Mouse (Mus musculus) left cerebral cortex, adult 2 months (tissue): ENCODE data around the gene Elovl6. TPM values are rescaled to one million over a fixed set of nuclear protein-coding genes. Genes with fewer than 3 reads are reported as not detected.

Experiments used
- DNase-seq, 2 experiments: peaks; one replicate each; pipeline ENCODE4 v3.0.0; 2021 to 2022; ENCODE audit warnings: low spot score in 2 of 2, mixed read lengths in 1 of 2; ENCODE audit errors: extremely low spot score in 1 of 2
- H3K27ac ChIP-seq: fragments of 200-600 bp; 2 replicates; pipeline ENCODE4 v1.8.1; 2022
- H3K4me3 ChIP-seq: fragments of 200-600 bp; 2 replicates; pipeline ENCODE4 v1.8.1; 2022
- CTCF ChIP-seq: fragments of 200-600 bp; IDR thresholded peaks from 2 replicates; pipeline ENCODE4 v1.8.1; 2022; ENCODE audit warnings: antibody characterized with exemption, mild to moderate bottlenecking, moderate library complexity
- intact Hi-C: fragments of 180-260 bp; cut with DNase I; formaldehyde crosslinking; loops from one replicate; pipeline ENCODE4 v1.15.1; 2025
- total RNA-seq, 2 experiments: library from RNA; stranded (reverse); gene quantifications; 2 replicates each; pipeline ENCODE4 v1.2.3; 2021

The Elovl6 gene
- total RNA-seq, 2 experiments from 2014 or later, result 27.5 to 29.3 TPM

DNA sequence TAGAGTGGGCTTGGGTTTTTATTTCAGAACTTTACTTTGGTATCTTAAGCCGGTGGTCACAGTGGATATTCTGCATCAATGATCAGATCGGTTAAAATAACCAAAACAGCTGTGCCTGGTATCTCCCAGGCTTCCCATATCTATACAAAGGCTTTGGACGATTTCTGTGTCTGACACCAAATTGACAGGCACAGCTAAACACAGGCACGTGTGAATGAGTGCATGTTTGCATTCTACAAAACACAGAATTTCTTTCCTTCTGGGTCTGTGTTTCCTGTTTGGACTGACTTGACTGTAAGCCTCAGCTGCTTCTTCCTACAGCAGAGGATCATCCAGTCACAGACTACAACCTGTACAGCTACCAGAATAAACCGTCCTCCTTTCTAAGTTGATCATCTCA lies 107.5 kb downstream of the Elovl6 start:
- intact Hi-C loops, result loop anchor here (5.0 kb wide), 1 partner anchor 47 kb away; no protein-coding TSS in a partner anchor
- Histone ChIP-seq H3K4me3 (no peak overlapping the region), H3K27ac (peak overlapping the region; percentile 42; the same call in 1 of the 2 replicates)
- DNase-seq, result no peak
- no peak for TF ChIP-seq CTCF

DNA sequence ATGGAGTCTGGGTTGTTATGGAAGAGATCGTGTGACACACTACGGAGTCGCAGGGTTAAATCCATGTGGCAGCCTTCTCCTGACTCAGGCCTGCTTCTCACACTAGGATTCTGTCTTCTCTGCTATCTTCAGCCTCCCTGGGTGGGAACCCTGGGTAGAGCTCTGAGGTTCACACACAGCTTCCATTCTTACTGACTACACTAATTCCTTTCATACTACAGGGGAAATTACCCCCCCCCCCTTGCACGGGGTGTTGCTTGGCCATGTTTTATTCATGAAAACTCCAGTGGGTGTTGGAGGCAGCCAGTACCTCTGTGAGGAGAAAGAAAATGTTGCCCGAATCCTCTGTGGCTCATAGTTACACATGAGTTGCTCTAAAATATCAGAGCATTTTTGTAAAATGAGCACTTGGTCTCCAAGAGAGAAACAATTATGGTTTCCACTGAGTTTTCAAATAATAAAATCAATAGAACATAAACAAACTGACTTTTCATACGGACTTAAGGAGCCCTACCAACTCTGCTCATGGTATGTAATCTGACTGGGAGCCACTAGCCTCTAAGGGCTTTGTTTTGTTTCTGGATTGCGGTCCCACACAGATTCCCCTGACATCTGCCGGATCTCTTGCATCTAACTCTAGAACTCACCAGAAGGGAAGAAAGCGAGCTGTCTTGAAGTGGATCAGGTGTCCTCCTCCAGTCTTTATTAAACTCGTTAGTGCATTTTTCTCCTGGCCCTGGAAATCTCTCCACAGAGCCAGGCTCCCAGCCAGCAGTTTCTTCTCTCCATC lies 108.3 kb downstream of the Elovl6 start:
- intact Hi-C loops, result loop anchor here (5.0 kb wide), 1 partner anchor 48 kb away; no protein-coding TSS in a partner anchor
- DNase-seq, result peak in 1 of 2 experiments; percentile 27
- no peak for TF ChIP-seq CTCF

DNA sequence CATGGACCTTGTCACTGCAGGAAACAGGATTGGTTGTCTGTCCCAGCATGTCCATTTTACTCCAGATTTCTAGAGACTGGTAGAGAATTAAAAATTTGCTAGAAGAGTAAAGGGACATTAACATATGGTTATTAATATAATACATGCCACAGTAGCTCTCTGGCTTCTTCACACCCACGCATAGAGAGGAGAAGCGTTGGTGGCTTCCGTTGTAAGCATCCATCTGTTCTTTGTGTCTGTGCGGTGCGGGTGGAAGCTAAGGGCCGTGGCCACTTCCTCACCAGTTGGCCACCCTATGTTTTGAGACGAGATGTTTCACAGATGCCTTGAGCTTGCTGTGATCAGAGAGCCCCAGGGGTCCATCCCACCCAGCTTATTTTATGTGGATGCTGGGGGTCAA lies 109.5 kb downstream of the Elovl6 start:
- no peak overlapping the region for H3K4me3 ChIP-seq
- TF ChIP-seq CTCF, result no peak
- no peak overlapping the region for H3K27ac ChIP-seq
- intact Hi-C loops, result loop anchor here (5.0 kb wide), 1 partner anchor 49 kb away; no protein-coding TSS in a partner anchor
- DNase-seq, result peak; percentile 24 to 36

More for the DNA sequence above, 108.3 kb downstream of the Elovl6 start:
- Histone ChIP-seq H3K27ac (peak overlapping the region; percentile 68; the same call in 1 of the 2 replicates), H3K4me3 (no peak overlapping the region)

DNA sequence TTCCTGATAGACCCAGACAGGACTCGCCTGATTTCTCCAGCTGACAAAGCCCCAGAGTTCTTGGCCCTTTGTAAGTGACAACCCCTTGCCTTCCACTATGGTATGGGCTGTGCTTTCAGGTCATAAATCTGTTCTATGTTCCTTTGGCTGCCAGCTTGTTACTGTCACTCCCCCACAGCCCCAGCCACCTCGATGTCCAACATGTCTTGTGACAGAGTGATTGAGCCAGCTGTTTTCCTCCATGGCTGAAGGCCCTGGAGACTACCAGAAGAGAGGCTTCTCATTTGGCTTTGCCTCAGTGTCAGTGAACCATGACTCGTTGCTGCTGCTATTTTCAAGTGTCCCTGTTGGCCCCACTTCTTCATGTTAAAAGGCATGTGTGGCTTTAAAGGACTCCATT lies 113.3 kb downstream of the Elovl6 start:
- intact Hi-C loops, result no loop called here
- TF ChIP-seq CTCF, result no peak
- Histone ChIP-seq H3K27ac (no peak overlapping the region), H3K4me3 (no peak overlapping the region)
- no peak for DNase-seq

DNA sequence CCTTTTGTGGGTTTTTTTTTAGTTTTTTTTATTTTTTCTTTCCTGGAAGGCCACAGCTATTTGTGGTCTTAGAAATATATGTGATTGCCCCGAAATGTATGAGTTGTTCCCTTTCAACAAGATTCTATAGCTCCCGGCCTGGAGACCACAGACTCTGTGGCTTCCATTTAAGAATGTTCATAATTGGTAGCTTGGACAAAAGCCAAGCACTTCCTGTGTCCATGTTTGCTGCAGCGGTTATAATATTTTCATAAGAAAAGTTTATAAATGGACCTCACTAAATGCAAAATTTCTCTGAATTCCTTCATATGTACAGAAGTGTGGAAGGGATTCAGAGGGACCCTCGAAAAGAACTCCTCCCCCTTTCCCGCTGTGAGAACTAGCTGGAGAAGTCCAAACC lies 114.6 kb downstream of the Elovl6 start:
- Histone ChIP-seq H3K27ac (no peak overlapping the region), H3K4me3 (no peak overlapping the region)
- no peak for TF ChIP-seq CTCF
- no peak for DNase-seq
- intact Hi-C loops, result no loop called here

DNA sequence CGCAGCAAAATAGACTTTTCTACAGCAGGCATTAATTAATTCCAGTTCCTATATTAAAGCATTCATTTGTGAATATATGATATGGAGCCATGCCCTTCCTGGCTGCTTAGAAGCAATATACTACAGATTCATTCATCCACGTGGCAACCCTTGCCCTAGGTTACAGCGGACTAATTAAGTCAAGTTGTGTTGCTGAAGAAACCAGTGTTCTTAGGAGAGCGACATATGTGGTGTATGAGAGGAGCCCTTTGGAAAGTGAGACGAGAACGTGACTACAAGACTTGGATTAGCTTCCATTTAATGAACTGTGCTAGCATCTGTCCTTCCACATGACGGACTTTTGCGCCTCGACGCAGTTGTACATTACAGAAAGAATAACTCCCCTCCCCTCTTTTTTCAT lies 115.2 kb downstream of the Elovl6 start:
- Histone ChIP-seq H3K4me3 (no peak overlapping the region), H3K27ac (no peak overlapping the region)
- DNase-seq, result no peak
- intact Hi-C loops, result no loop called here
- TF ChIP-seq CTCF, result no peak

DNA sequence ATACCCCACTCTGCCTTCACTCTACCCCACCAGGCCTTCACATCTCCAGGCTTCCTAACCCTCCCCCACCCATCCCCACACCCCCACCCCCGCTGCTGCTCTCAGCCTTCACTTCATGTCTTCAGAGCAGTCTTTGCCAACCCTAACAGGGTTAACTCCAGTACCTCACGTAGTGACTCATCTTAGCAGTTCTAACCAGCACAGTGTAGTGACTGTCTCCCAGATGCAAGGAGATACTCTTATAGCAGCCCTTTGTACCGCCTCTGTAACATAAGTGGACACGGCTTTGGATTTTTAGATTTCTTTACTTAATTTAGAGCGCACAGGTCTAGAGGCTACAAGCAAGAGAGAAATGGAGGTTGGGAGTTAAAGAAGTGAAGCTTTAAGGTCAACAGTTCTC lies 116.4 kb downstream of the Elovl6 start:
- H3K4me3 ChIP-seq, result no peak overlapping the region
- no peak for TF ChIP-seq CTCF
- intact Hi-C loops, result no loop called here
- DNase-seq, result no peak
- no peak overlapping the region for H3K27ac ChIP-seq

DNA sequence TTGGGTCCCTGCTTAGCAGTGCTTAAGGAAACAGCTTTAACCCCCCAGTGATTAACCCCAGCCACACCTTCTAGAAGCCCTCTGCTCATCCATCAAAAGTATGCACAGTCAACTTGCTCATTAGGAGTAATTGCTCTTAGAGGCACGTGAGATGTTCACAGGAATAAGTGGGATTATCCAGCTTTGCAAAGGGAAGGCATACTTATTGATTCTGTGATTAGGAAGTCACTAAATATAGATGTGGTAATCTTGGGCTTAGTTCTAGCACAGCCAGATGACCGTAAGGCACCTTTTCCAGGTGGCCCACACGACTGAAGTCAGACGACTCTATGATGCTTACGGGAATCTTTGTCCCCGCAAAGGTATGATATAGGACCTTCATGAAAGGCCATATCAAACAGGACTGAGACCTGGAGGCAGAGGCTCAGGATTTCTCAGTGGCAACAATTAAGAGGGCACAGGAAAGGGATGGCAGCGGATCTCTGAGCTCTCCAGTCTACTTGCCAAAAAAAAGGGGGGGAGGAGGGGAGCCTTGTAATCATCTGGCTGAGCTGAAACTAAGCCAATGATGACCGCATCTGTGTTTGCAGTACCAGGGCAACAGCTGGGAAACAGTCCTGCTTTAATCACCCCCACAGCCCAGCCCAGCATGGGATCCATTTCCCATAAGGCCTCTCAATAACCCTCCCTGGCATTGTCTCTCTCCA lies 117.6 kb downstream of the Elovl6 start:
- no peak for TF ChIP-seq CTCF
- intact Hi-C loops, result no loop called here
- H3K27ac ChIP-seq, result no peak overlapping the region
- no peak overlapping the region for H3K4me3 ChIP-seq
- no peak for DNase-seq

DNA sequence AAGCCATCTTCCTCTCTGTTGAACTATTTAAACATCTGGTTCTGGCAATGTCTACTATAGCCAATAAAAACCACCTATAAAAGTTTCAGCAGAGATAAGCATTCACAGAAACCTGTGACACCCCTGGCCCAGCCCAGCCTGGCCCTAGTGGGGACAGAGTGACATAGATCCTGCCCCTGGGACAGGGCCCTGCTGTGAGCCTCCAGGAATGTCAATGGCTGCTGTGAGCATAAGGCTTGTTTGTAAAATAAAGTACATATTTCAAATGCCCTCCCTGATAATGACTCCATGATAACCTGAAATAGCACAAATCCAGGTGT lies 118.1 kb downstream of the Elovl6 start:
- DNase-seq, result no peak
- Histone ChIP-seq H3K4me3 (no peak overlapping the region), H3K27ac (no peak overlapping the region)
- TF ChIP-seq CTCF, result no peak
- intact Hi-C loops, result no loop called here

DNA sequence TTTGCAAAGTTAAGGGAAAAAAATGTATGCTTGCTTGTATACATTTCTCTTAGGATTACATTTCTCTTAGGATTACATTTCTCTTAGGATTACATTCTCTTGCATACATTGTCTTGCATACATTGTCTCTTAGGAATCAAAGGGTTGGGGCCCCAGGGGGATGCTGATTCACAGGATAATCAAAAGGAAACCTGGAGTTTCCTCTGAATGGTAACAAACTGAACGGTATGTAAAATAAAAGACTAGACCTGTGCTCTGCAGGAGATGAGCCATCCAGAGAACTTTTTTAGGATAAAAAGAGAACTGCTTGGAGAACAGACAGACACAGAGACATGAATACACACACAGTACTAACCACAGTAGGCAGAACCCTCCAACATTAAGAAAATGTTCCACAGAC lies 118.8 kb downstream of the Elovl6 start:
- Histone ChIP-seq H3K4me3 (no peak overlapping the region), H3K27ac (no peak overlapping the region)
- DNase-seq, result no peak
- TF ChIP-seq CTCF, result no peak
- intact Hi-C loops, result no loop called here

DNA sequence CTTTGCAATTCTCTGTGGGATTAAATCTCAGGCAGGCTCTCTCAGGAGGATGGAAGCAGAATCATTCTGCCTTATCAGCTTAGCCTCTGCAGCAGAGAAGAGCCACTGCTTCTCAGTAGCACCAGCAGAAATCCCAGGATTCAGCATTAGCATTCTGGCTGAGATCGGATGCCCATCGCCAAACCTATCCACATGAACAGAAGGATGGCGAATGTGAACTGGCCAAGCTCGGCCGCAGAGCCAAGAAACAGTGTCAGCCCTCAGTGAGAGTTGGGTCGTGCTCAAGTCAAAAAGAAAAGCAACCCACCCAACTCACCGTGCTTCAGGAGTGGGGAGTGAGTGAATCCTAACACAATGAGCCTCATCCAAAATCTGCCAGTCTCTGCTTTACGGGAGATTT lies 119.6 kb downstream of the Elovl6 start:
- intact Hi-C loops, result no loop called here
- Histone ChIP-seq H3K27ac (no peak overlapping the region), H3K4me3 (no peak overlapping the region)
- DNase-seq, result no peak
- TF ChIP-seq CTCF, result no peak

DNA sequence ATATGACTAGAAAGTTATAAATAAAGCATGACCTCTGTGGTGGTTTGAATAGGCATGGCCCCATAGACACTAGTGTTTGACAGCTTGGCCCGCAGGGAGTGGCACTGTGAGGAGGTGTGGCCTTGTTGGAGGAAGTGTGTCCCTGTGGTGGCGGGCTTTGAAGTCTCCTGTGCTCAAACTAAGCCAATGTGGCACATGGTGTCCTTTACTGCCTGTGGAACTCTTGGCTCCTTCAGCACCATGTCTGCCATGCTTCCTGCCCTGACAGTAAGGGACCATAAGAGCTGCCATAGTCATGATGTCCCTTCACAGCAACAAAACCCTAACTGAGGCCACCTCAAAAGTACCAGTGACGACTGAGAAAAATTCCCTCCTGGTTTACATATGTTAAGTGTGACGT lies 120.3 kb downstream of the Elovl6 start:
- no peak for DNase-seq
- no peak overlapping the region for H3K4me3 ChIP-seq
- intact Hi-C loops, result no loop called here
- no peak for TF ChIP-seq CTCF
- H3K27ac ChIP-seq, result no peak overlapping the region
